Mouse (Mus musculus) stomach, postnatal 0 days (tissue): Measurements from ENCODE around the gene Srsf1. TPM values are rescaled to one million over a fixed set of nuclear protein-coding genes. Genes with fewer than 3 reads are reported as not detected.
A peak's percentile ranks its signal among the peaks of the same experiment; 100 is the strongest.

Experiments
- ATAC-seq: fragments of 200-750 bp; cut with Nextera tagmentation; 2 replicates; pipeline ENCODE4 v1.8.0; 2017; ENCODE audit not compliant: low FRiP score, low TSS enrichment
- DNase-seq: peaks from one replicate; pipeline ENCODE4 v3.0.0-alpha.2; 2016; ENCODE audit warnings: low spot score
- H3K27ac ChIP-seq: fragments of 300-500 bp; sonication (generic); replicated peaks from 2 replicates; pipeline ENCODE4 v1.5.1; 2014; ENCODE audit warnings: mild to moderate bottlenecking, control low read depth
- H3K27me3 ChIP-seq: fragments of 300-500 bp; sonication (generic); 2 replicates; pipeline ENCODE4 v1.6.1; 2014; ENCODE audit warnings: low read length; ENCODE audit not compliant: control insufficient read depth, insufficient read depth
- H3K36me3 ChIP-seq: fragments of 300-500 bp; sonication (generic); 2 replicates; pipeline ENCODE4 v1.6.1; 2014; ENCODE audit warnings: low read length, mixed read lengths; ENCODE audit not compliant: control insufficient read depth, insufficient read depth
- H3K4me1 ChIP-seq: fragments of 300-500 bp; sonication (generic); replicated peaks from 2 replicates; pipeline ENCODE4 v1.6.1; 2014; ENCODE audit warnings: antibody characterized with exemption; ENCODE audit not compliant: control insufficient read depth, insufficient read depth
- H3K4me2 ChIP-seq: fragments of 300-500 bp; sonication (generic); replicated peaks from 2 replicates; pipeline ENCODE4 v1.6.1; 2014; ENCODE audit warnings: low read depth, mild to moderate bottlenecking, control low read depth, moderate library complexity
- H3K4me3 ChIP-seq: fragments of 300-500 bp; sonication (generic); 2 replicates; pipeline ENCODE4 v1.5.1; 2014; ENCODE audit warnings: low read depth, low read length, control low read depth
- H3K9ac ChIP-seq: fragments of 300-500 bp; sonication (generic); 2 replicates; pipeline ENCODE4 v1.6.1; 2014; ENCODE audit warnings: mild to moderate bottlenecking, low read length, control low read depth, mixed read lengths
- H3K9me3 ChIP-seq: fragments of 300-500 bp; sonication (generic); 2 replicates; pipeline ENCODE4 v1.6.1; 2016; ENCODE audit warnings: low read length; ENCODE audit not compliant: control insufficient read depth
- CTCF ChIP-seq: IDR thresholded peaks from 2 replicates; pipeline ENCODE4 v1.5.1; 2016; ENCODE audit warnings: antibody characterized with exemption, low read depth, mild to moderate bottlenecking, moderate library complexity
- EP300 ChIP-seq: optimal IDR thresholded peaks from 2 replicates; pipeline ENCODE3; 2016; ENCODE audit warnings: antibody characterized with exemption
- WGBS: fragments of 180-500 bp; shearing (Covaris S2); extraction: QIAGEN DNeasy Blood & Tissue Kit; methylation state at CpG from one replicate; pipeline ENCODE4 v1.1.7; 2014; 5-methylcytosine and 5-hydroxymethylcytosine counted together
- polyA plus RNA-seq: library from polyadenylated mRNA; unstranded; fragments of >200 nt; fragmentation: Nextera tagmentation; extraction: Ambion mirVana; gene quantifications from 2 replicates; pipeline ENCODE4 v1.2.1, GENCODE M21; 2015

Gene Srsf1
- polyA plus RNA-seq, 1 experiment from 2014 or later = 97.5 TPM

DNA sequence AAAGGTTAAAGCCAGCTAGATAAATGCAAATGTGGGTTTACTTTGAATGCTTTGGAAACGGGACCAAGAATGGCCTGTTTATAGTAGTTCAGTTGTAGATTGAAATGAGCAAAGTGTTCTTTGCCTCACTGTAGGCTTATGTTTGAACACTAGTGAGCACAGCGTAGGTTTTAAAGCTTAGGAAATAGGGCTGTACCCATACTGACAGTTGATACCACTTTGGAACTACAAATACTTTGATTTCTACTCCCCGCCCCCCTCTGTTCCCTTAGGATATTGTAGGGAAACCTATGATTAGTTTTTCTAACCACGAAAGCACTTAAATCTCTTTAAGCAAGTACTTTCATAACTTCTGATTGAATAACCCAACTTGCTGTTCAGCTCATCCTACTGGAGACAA, 5.5 kb downstream of the Srsf1 start:
- 64% methylated on average over 4 of the region's 4 CpGs for WGBS
- Histone ChIP-seq H3K4me1 (no peaks in the 10 kb centered on the region), H3K9ac (no peak overlapping the region), H3K4me3 (no peak overlapping the region), H3K9me3 (no peaks in the 10 kb centered on the region), H3K27ac (no peak overlapping the region), H3K4me2 (no peak overlapping the region), H3K36me3 (peaks cover 7% of the 10 kb centered on the region; the same call in 1 of the 2 replicates), H3K27me3 (no peaks in the 10 kb centered on the region)
- ATAC-seq = no peak
- no peak for DNase-seq
- TF ChIP-seq CTCF = no peak
- no peak for TF ChIP-seq EP300

DNA sequence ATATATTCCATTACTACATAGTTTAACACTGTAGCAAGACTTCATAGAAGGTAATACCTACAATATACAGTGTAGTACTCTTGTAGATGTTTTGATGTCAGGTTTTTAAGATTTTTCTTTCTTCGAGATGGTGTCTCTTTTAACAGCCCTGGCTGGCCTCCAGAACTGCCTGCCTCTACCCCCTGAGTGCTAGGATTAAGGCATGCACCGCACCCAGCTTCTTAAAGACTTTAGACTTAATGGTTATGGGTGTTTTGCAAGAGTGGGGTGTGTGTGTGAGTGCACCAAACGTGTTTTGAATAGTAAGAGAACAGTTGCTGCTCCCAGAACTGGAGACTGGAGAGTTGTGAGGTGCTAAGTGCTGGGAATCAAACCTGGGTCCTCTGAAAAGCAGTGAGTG, 6.6 kb downstream of the Srsf1 start:
- Histone ChIP-seq H3K9ac (no peak overlapping the region), H3K4me1 (no peaks in the 10 kb centered on the region), H3K36me3 (peaks cover 7% of the 10 kb centered on the region; the same call in 1 of the 2 replicates), H3K4me3 (no peak overlapping the region), H3K9me3 (no peaks in the 10 kb centered on the region), H3K27ac (no peak overlapping the region), H3K27me3 (no peaks in the 10 kb centered on the region), H3K4me2 (no peak overlapping the region)
- DNase-seq (no peak), ATAC-seq (no peak)
- 42% methylated on average over 3 of the region's 3 CpGs for WGBS
- TF ChIP-seq EP300 (no peak), CTCF (no peak)

DNA sequence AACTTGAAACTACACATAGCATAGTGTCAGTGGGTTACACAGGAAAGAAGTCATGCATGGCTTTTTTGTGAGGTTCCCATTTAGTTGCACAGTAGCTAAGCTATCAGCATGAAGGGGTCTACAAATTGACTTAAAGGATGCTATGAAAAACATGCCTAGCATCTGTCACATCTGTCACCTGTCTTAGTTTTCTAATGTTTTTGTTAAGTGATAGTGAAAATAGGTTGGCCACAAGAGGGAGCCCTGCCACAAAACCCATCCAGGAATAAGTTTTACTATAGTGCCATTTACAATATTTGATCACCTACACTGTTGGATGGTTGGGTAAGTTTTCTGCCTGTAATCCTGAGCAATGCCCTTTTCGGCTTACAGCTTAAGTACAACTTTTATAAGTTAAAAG, 7.4 kb downstream of the Srsf1 start:
- 60% methylated on average over 1 of the region's 1 CpGs for WGBS
- peaks cover 7% of the 10 kb centered on the region; the same call in 1 of the 2 replicates for H3K36me3 ChIP-seq
- no peak overlapping the region for H3K4me3 ChIP-seq
- no peaks in the 10 kb centered on the region for H3K27me3 ChIP-seq
- no peak overlapping the region for H3K4me2 ChIP-seq
- no peaks in the 10 kb centered on the region for H3K4me1 ChIP-seq
- H3K9ac ChIP-seq = no peak overlapping the region
- ATAC-seq = 0 out of 2 replicates have a peak, but pooled peaks have one; percentile 22
- TF ChIP-seq EP300 = no peak
- peak; percentile 79 for TF ChIP-seq CTCF
- no peaks in the 10 kb centered on the region for H3K9me3 ChIP-seq
- H3K27ac ChIP-seq = no peak overlapping the region
- DNase-seq = peak; percentile 59

DNA sequence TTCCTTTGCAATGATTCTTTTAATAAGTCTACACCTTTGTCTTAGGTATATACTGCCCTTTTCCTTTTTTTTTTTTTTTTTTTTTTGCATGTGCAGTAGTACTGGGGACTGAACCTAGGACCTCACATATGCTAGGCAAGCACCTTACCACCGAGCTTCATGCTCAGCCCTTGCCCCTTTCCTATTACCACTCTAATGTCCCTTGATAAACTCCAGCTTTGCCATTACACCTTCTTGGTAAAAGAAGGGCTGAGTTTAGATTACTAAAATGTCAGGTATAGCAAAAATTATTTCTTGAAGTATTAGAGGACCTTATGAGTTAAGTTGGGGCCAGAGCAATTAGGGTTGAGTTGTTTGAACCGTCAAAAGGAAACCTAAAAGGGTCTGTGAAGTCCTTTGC, 8.6 kb downstream of the Srsf1 start:
- Histone ChIP-seq H3K9me3 (no peaks in the 10 kb centered on the region), H3K4me2 (no peak overlapping the region), H3K4me3 (no peak overlapping the region), H3K9ac (no peak overlapping the region), H3K27me3 (no peaks in the 10 kb centered on the region), H3K4me1 (no peaks in the 10 kb centered on the region), H3K27ac (no peak overlapping the region), H3K36me3 (peaks cover 3% of the 10 kb centered on the region; the same call in 1 of the 2 replicates)
- WGBS = 73% methylated on average over 2 of the region's 2 CpGs
- ATAC-seq (no peak), DNase-seq (no peak)
- no peak for TF ChIP-seq CTCF
- TF ChIP-seq EP300 = no peak

DNA sequence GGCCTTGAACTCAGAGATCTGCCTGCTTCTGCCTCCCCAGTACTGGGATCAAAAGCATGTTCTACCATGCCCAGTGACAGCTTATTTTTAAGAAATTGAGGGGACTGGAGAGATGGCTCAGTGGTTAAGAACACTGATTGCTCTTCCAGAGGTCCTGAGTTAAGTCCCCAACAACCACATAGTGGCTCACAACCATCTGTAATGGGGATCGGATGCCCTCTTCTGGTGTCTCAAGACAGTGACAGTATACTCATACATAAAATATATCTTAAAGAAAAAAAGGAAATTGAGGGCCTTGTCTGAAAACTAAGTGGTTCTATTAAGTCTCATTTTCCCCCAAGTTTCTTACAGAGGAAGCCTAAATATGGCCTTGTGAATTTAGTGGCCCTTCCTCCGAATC, 10.6 kb downstream of the Srsf1 start:
- WGBS = 72% methylated on average over 2 of the region's 2 CpGs
- TF ChIP-seq CTCF (peak; percentile 43), EP300 (no peak)

DNA sequence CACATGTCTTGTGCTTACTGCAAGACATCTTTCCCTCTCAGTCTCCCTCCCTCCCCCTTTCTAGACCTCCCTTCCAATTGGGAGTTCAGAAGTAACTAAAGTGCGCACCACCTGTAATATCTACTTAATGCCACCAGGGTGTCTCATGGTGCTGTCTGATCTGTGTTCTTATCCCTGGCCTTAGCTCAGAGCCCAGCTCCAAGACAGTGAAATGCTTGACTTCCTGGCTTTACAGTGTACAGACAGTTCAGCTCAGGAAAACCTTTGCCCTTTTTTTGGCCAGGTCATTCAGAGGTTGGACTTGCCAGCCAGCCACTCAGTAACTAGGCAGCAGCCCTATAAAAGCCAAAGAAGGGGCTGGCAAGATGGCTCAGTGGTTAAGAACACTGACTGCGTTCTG, 12.0 kb downstream of the Srsf1 start:
- peak; percentile 94 for TF ChIP-seq CTCF
- TF ChIP-seq EP300 = no peak
- Histone ChIP-seq H3K4me2 (no peak overlapping the region), H3K36me3 (no peaks in the 10 kb centered on the region), H3K9me3 (no peaks in the 10 kb centered on the region), H3K27ac (no peak overlapping the region), H3K4me3 (no peak overlapping the region), H3K27me3 (no peaks in the 10 kb centered on the region), H3K9ac (no peak overlapping the region), H3K4me1 (no peaks in the 10 kb centered on the region)
- 52% methylated on average over 2 of the region's 2 CpGs for WGBS
- peak; percentile 31 for DNase-seq
- peak; percentile 88 for ATAC-seq

More for the DNA sequence above, 10.6 kb downstream of the Srsf1 start:
- Histone ChIP-seq H3K9ac (no peak overlapping the region), H3K27me3 (no peaks in the 10 kb centered on the region), H3K4me1 (no peaks in the 10 kb centered on the region), H3K27ac (no peak overlapping the region), H3K36me3 (no peaks in the 10 kb centered on the region), H3K4me2 (no peak overlapping the region), H3K9me3 (no peaks in the 10 kb centered on the region), H3K4me3 (no peak overlapping the region)
- ATAC-seq (no peak), DNase-seq (no peak)
